Mouse (Mus musculus) limb, embryonic 10.5 days (tissue): ENCODE measurements around the gene Etnk2. TPM values are rescaled to one million over a fixed set of nuclear protein-coding genes. Genes with fewer than 3 reads are reported as not detected.

Source experiments
- DNase-seq: peaks from one replicate; pipeline ENCODE4 v3.0.0-alpha.2; 2017; ENCODE audit warnings: low spot score
- H3K27ac ChIP-seq: fragments of 300-500 bp; sonication (generic); 2 replicates; pipeline ENCODE4 v1.5.1; 2016; ENCODE audit warnings: mild to moderate bottlenecking
- H3K27me3 ChIP-seq: fragments of 300-500 bp; sonication (generic); 2 replicates; pipeline ENCODE4 v1.6.1; 2016; ENCODE audit warnings: low read depth, mild to moderate bottlenecking; ENCODE audit not compliant: poor library complexity, severe bottlenecking
- H3K36me3 ChIP-seq: fragments of 300-500 bp; sonication (generic); 2 replicates; pipeline ENCODE4 v1.6.1; 2016; ENCODE audit warnings: mild to moderate bottlenecking, moderate library complexity
- H3K4me1 ChIP-seq: fragments of 300-500 bp; sonication (generic); 2 replicates; pipeline ENCODE4 v1.6.1; 2016
- H3K4me3 ChIP-seq: fragments of 300-500 bp; sonication (generic); 2 replicates; pipeline ENCODE4 v1.5.1; 2016; ENCODE audit warnings: mild to moderate bottlenecking, moderate library complexity
- H3K9me3 ChIP-seq: fragments of 300-500 bp; sonication (generic); replicated peaks from 2 replicates; pipeline ENCODE4 v1.6.1; 2016; ENCODE audit warnings: mild to moderate bottlenecking
- WGBS: fragments of 180-500 bp; shearing (Covaris S2); methylation state at CpG from one replicate; pipeline ENCODE4 v1.1.7; 2016; 5-methylcytosine and 5-hydroxymethylcytosine counted together
- polyA plus RNA-seq: library from polyadenylated mRNA; unstranded; fragments of >200 nt; fragmentation: Nextera tagmentation; extraction: Ambion mirVana; gene quantifications from 2 replicates; pipeline ENCODE4 v1.2.1, GENCODE M21; 2016

Gene Etnk2
- polyA plus RNA-seq, 1 experiment from 2014 or later: 2.0 TPM

DNA sequence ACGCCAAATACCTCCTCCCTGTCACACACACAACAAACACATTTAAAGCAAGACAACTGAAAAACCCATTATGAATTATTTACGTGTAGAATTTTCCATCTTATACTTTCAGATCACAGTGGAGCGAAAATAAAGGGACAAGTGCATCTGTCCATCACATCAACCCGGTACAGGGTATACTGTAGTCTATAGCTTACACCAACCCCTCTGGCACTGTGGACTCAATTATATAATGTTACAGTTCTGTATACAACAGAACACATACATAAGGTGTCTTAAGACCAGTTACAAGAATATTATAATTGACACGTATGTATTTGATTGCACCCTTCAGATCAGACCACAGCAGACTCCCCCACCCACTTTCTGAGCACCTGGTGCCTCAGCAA is 33.7 kb downstream of the Etnk2 start:
- DNase-seq: no peak
- Histone ChIP-seq H3K4me3 (no peak overlapping the region), H3K36me3 (peaks cover 12% of the 10 kb centered on the region), H3K27me3 (no peaks in the 10 kb centered on the region), H3K9me3 (no peaks in the 10 kb centered on the region), H3K27ac (peak overlapping the region; percentile 89), H3K4me1 (peaks cover 41% of the 10 kb centered on the region)
- 73% methylated on average over 5 of the region's 5 CpGs for WGBS

DNA sequence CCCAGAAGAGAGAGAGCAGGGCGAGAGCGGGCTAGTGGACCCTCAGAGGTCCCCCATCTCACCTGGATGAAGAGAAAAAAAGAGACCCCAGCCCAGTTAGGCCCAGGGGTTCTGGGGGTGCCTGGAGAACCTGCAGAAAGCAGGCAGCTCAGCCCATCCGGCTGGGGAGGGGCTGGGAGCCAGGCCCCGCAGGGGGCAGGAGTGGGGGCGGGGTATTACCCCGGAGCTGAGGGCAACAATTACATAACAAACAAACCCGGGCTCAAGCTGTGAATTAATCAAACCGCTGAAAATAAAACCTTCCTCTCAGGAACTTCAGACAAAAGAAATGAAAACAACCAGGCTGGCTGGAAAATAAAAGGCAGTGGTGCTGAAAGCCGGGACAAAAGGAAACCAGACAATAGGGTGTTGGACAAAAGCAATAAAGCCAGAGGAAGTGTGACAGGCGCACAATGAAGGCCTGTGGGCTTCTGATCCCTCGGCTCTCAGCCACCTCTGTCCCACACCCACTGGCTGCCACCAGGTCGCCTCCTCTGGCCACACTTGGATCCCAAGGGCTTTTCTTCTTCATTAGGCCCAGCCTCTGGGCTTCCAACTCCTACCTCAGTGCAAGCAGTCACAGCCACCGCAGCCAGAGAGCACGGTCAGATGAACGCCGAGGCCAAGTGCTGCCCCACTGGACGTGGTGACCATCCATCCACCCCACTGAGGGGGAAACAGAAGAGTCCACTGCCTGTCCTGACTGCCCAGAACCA is 34.3 kb downstream of the Etnk2 start:
- Histone ChIP-seq H3K9me3 (no peaks in the 10 kb centered on the region), H3K4me1 (peaks cover 41% of the 10 kb centered on the region), H3K27ac (peak overlapping the region; percentile 89), H3K27me3 (no peaks in the 10 kb centered on the region), H3K36me3 (peaks cover 6% of the 10 kb centered on the region), H3K4me3 (peak overlapping the region; percentile 7; the same call in 1 of the 2 replicates)
- DNase-seq: no peak
- WGBS: 11% methylated on average over 17 of the region's 17 CpGs

DNA sequence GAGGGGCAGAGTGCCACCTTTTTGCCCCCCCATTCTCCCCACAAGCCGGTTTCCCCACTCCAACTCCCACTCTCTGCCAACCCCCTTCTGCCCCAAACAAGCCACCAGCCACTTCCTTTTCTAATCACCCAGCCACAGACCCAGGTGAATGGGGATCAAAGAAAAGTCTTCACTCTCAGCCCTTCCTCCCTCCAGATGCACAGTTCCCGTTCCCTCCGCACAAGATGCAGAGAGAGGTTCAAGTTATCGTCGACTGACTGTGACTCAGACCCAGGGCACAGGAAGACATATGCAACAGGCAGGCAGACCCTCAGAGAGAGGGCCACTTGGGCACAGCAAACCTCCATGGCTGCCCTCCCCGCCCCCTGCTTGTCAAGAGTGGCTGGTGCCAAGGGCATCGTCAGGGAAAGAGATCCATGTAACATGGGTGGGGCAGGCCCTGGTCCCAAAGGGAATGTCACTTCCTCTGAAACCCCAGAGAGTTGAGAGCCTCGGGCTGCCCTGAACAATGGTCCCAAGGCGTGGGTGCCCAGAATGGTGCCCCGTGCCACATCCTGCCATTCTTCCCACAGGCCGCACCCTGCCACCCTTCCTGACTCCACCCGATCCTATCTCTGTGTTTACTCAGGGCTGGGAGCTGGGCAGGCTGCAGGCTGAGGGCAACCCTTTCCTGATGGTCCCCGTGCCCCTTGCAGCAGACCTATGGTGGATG is 36.8 kb downstream of the Etnk2 start:
- WGBS: 78% methylated on average over 13 of the region's 13 CpGs
- Histone ChIP-seq H3K36me3 (no peaks in the 10 kb centered on the region), H3K9me3 (no peaks in the 10 kb centered on the region), H3K4me3 (no peak overlapping the region), H3K27ac (0 out of 2 replicates have a peak overlapping the region, but pooled peaks have one; percentile 22), H3K27me3 (no peaks in the 10 kb centered on the region), H3K4me1 (peaks cover 40% of the 10 kb centered on the region)
- DNase-seq: no peak

GRCm38 (mm10) chr1:133404005-133404404 is 40.6 kb downstream of the Etnk2 start:
- Histone ChIP-seq H3K27ac (no peak overlapping the region), H3K4me1 (peaks cover 43% of the 10 kb centered on the region), H3K4me3 (no peak overlapping the region), H3K36me3 (peaks cover 4% of the 10 kb centered on the region; the same call in 1 of the 2 replicates), H3K9me3 (no peaks in the 10 kb centered on the region), H3K27me3 (no peaks in the 10 kb centered on the region)
- WGBS: 92% methylated on average over 4 of the region's 4 CpGs
- no peak for DNase-seq

DNA sequence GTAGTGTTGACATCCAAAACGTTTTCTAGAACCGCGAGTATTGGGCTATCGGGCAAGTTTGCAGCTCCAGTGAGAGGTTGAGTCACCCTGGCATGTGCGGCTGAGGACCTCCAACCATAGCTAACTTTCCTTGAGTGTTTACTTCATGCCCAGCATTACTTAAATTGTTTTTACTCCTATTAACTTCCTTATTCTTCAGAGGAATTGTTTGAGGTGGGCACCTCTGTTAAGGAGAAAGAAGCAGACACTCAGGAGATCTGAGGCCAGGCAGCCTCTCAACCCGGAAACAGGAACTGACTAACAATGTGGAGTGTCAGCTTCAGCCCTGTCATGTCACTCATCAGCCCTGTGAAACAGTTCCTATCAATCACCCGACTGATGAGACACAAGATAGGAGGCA is 43.2 kb downstream of the Etnk2 start:
- Histone ChIP-seq H3K36me3 (peaks cover 4% of the 10 kb centered on the region; the same call in 1 of the 2 replicates), H3K9me3 (no peaks in the 10 kb centered on the region), H3K4me1 (peaks cover 50% of the 10 kb centered on the region), H3K27ac (peak overlapping the region; percentile 44; the same call in 1 of the 2 replicates), H3K27me3 (no peaks in the 10 kb centered on the region), H3K4me3 (no peak overlapping the region)
- DNase-seq: no peak
- WGBS: 82% methylated on average over 7 of the region's 7 CpGs

DNA sequence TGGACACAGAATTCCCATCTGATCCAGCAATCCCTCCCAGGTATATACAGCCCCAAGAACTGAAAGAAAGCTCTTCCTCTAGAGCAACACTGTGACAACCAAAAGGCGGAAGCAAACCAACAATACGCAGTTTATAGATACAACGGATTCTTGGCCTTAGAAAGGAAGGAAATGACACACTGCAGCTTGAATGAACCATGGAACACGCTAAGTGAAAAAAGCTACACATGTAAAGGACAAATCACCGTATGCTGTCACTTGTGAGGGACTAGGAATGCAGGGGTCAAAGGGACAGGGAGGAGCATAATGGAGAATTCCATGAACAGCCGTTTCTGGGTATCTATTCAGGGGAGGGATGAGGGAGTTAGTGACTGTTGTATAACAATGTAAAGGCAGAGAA is 44.1 kb downstream of the Etnk2 start:
- no peaks in the 10 kb centered on the region for H3K27me3 ChIP-seq
- H3K27ac ChIP-seq: peak overlapping the region; percentile 83
- no peak for DNase-seq
- H3K9me3 ChIP-seq: no peaks in the 10 kb centered on the region
- 57% methylated on average over 6 of the region's 6 CpGs for WGBS
- peaks cover 4% of the 10 kb centered on the region; the same call in 1 of the 2 replicates for H3K36me3 ChIP-seq
- H3K4me3 ChIP-seq: no peak overlapping the region
- H3K4me1 ChIP-seq: peaks cover 58% of the 10 kb centered on the region

DNA sequence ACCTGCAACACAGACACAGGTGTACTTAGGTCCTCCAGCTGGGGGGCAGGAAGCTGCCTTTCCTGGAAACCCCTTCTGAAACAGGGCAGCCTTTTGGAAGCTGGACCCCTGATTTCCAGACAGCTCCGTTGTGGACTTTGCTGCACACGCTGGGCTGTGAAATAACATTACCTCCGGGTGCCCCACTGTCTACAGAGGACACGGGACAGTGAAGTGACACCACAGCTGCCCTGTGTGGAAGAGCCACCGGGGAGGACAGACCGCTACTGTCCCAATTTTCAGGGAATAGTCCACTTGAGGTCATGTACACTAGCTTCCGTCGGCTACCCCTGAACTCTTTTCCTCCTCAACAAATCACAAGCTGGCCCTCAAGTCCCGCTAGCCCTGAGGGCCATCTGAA is 44.9 kb downstream of the Etnk2 start:
- Histone ChIP-seq H3K27ac (peak overlapping the region; percentile 83), H3K36me3 (peaks cover 4% of the 10 kb centered on the region; the same call in 1 of the 2 replicates), H3K27me3 (no peaks in the 10 kb centered on the region), H3K4me3 (peak overlapping the region; percentile 33; the same call in 1 of the 2 replicates), H3K9me3 (no peaks in the 10 kb centered on the region), H3K4me1 (peaks cover 67% of the 10 kb centered on the region)
- WGBS: 21% methylated on average over 9 of the region's 9 CpGs
- no peak for DNase-seq

GRCm38 (mm10) chr1:133408880-133409516 is 45.6 kb downstream of the Etnk2 start:
- WGBS: 3% methylated on average over 6 of the region's 6 CpGs
- peak overlapping the region; percentile 33 for H3K4me3 ChIP-seq
- DNase-seq: peak; percentile 68

GRCm38 (mm10) chr1:133409786-133410185 is 46.4 kb downstream of the Etnk2 start:
- peaks cover 4% of the 10 kb centered on the region; the same call in 1 of the 2 replicates for H3K36me3 ChIP-seq
- WGBS: 54% methylated on average over 9 of the region's 9 CpGs
- no peaks in the 10 kb centered on the region for H3K27me3 ChIP-seq
- H3K4me3 ChIP-seq: peak overlapping the region; percentile 33; the same call in 1 of the 2 replicates
- H3K4me1 ChIP-seq: peaks cover 82% of the 10 kb centered on the region
- H3K27ac ChIP-seq: peak overlapping the region; percentile 83
- no peak for DNase-seq
- no peaks in the 10 kb centered on the region for H3K9me3 ChIP-seq

More at GRCm38 (mm10) chr1:133408880-133409516, 45.6 kb downstream of the Etnk2 start:
- Histone ChIP-seq H3K4me1 (peaks cover 74% of the 10 kb centered on the region), H3K27ac (peak overlapping the region; percentile 83), H3K36me3 (peaks cover 4% of the 10 kb centered on the region; the same call in 1 of the 2 replicates), H3K9me3 (no peaks in the 10 kb centered on the region), H3K27me3 (no peaks in the 10 kb centered on the region)

DNA sequence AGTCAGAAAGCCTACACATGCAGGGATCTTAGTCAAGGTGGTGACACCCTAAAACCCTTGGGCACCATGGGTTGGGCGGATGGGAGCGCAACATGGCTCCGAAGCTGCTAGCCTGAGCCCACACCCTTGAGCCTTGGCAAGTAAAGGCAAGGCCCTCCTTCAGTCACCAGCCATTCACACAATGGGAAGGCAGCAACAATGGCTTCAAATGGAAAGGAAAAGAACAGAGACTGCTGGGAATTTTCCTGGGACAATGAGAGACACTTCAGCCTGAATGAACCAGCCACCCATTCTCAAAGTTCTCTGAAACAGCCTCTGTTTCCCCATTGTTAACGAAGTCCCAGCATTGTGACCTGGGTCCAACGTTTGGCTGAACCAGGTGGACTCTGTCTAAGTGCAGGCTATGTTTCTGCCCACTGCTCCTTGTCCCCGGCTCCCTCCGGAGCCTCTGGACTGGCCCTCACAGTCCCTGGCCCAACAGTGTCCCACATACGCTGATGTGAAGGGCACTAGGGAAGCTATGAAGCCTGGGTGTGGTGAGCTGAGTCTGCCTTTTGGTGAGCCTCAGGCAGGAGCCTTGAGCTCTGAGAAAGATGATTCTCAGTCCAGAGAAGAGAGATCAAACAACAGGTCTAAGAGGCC is 48.3 kb downstream of the Etnk2 start:
- H3K9me3 ChIP-seq: no peaks in the 10 kb centered on the region
- H3K27me3 ChIP-seq: no peaks in the 10 kb centered on the region
- H3K27ac ChIP-seq: peak overlapping the region; percentile 83
- peaks cover 93% of the 10 kb centered on the region for H3K4me1 ChIP-seq
- no peak for DNase-seq
- no peaks in the 10 kb centered on the region for H3K36me3 ChIP-seq
- no peak overlapping the region for H3K4me3 ChIP-seq
- 82% methylated on average over 8 of the region's 8 CpGs for WGBS

- peaks cover 92% of the 10 kb centered on the region for H3K4me1 ChIP-seq
- 56% methylated on average over 9 of the region's 9 CpGs for WGBS
- peak overlapping the region; percentile 75 for H3K27ac ChIP-seq
- H3K9me3 ChIP-seq: no peaks in the 10 kb centered on the region
- DNase-seq: no peak
- no peak overlapping the region for H3K4me3 ChIP-seq
- no peaks in the 10 kb centered on the region for H3K36me3 ChIP-seq
- H3K27me3 ChIP-seq: no peaks in the 10 kb centered on the region
These were observed 49.6 kb downstream of the Etnk2 start for GRCm38 (mm10) chr1:133412941-133413340.

- DNase-seq: no peak
- Histone ChIP-seq H3K4me1 (peaks cover 92% of the 10 kb centered on the region), H3K4me3 (no peak overlapping the region), H3K27me3 (no peaks in the 10 kb centered on the region), H3K36me3 (no peaks in the 10 kb centered on the region), H3K27ac (peak overlapping the region; percentile 26), H3K9me3 (no peaks in the 10 kb centered on the region)
- WGBS: 63% methylated on average over 7 of the region's 7 CpGs
These were observed 51.7 kb downstream of the Etnk2 start for GRCm38 (mm10) chr1:133415086-133415485.
